Mouse (Mus musculus): Measurements from ENCODE around the gene Tada2a.

Tada2a gene

GRCm38 (mm10) chr11:84066927-84067645 lies 62.3 kb downstream of the Tada2a start:
- in situ Hi-C loops (cut with MboI, MseI): no loop called here

- in situ Hi-C loops (cut with MboI, MseI): no loop called here
Observed at GRCm38 (mm10) chr11:84066071-84066481, 63.3 kb downstream of the Tada2a start.

- in situ Hi-C loops (cut with MboI, MseI): no loop called here
Observed at GRCm38 (mm10) chr11:84063631-84064209, 65.7 kb downstream of the Tada2a start.

GRCm38 (mm10) chr11:84062805-84063204 lies 66.6 kb downstream of the Tada2a start:
- in situ Hi-C loops (cut with MboI, MseI): no loop called here

GRCm38 (mm10) chr11:84061881-84062280 lies 67.5 kb downstream of the Tada2a start:
- in situ Hi-C loops (cut with MboI, MseI): no loop called here

- in situ Hi-C loops (cut with MboI, MseI): no loop called here
Observed at GRCm38 (mm10) chr11:84060635-84061034, 68.8 kb downstream of the Tada2a start.

- in situ Hi-C loops (cut with MboI, MseI): no loop called here
Observed at GRCm38 (mm10) chr11:84059784-84060183, 69.6 kb downstream of the Tada2a start.

GRCm38 (mm10) chr11:84057418-84057817 lies 72.0 kb downstream of the Tada2a start:
- in situ Hi-C loops (cut with MboI, MseI): no loop called here

- in situ Hi-C loops (cut with MboI, MseI): no loop called here
Observed at GRCm38 (mm10) chr11:84053524-84054163, 75.8 kb downstream of the Tada2a start.

GRCm38 (mm10) chr11:84053055-84053454 lies 76.3 kb downstream of the Tada2a start:
- in situ Hi-C loops (cut with MboI, MseI): no loop called here

GRCm38 (mm10) chr11:84048411-84048810 lies 81.0 kb downstream of the Tada2a start:
- in situ Hi-C loops (cut with MboI, MseI): no loop called here

GRCm38 (mm10) chr11:84047270-84047669 lies 82.1 kb downstream of the Tada2a start:
- in situ Hi-C loops (cut with MboI, MseI): no loop called here

GRCm38 (mm10) chr11:84044988-84045387 lies 84.4 kb downstream of the Tada2a start:
- in situ Hi-C loops (cut with MboI, MseI): no loop called here

GRCm38 (mm10) chr11:84042808-84043762 lies 86.3 kb downstream of the Tada2a start:
- in situ Hi-C loops (cut with MboI, MseI): no loop called here

- in situ Hi-C loops (cut with MboI, MseI): no loop called here
Observed at GRCm38 (mm10) chr11:84040621-84041020, 88.8 kb downstream of the Tada2a start.

GRCm38 (mm10) chr11:84033671-84034070 lies 95.7 kb downstream of the Tada2a start:
- in situ Hi-C loops (cut with MboI, MseI): loop anchor here in 1 of 2 experiments (10.0 kb wide), 1 partner anchor 219 kb away; no protein-coding TSS in a partner anchor

GRCm38 (mm10) chr11:84032559-84032958 lies 96.8 kb downstream of the Tada2a start:
- in situ Hi-C loops (cut with MboI, MseI): loop anchor here in 1 of 2 experiments (10.0 kb wide), 1 partner anchor 218 kb away; no protein-coding TSS in a partner anchor

GRCm38 (mm10) chr11:84031971-84032370 lies 97.4 kb downstream of the Tada2a start:
- in situ Hi-C loops (cut with MboI, MseI): loop anchor here in 1 of 2 experiments (10.0 kb wide), 1 partner anchor 217 kb away; no protein-coding TSS in a partner anchor

Data from T-helper 17 cell (primary cell).